Mouse (Mus musculus) midbrain, embryonic 14.5 days (tissue): ENCODE results near the gene Ankzf1. TPM values are rescaled to one million over a fixed set of nuclear protein-coding genes. Genes with fewer than 3 reads are reported as not detected.

Experiments
- ATAC-seq: fragments of 200-750 bp; cut with Nextera tagmentation; 2 replicates; pipeline ENCODE4 v1.8.0; 2017; ENCODE audit warnings: moderate number of reproducible peaks, moderate library complexity; ENCODE audit not compliant: low FRiP score, low TSS enrichment
- DNase-seq: peaks from one replicate; pipeline ENCODE4 v3.0.0-alpha.2; 2015
- H3K27ac ChIP-seq: fragments of 300-500 bp; sonication (generic); replicated peaks from 2 replicates; pipeline ENCODE4 v1.5.1; 2014; ENCODE audit warnings: mild to moderate bottlenecking, low read depth, low read length, moderate library complexity
- H3K27me3 ChIP-seq: fragments of 300-500 bp; sonication (generic); 2 replicates; pipeline ENCODE4 v1.6.1; 2014; ENCODE audit warnings: low read length, control low read depth, mixed read lengths; ENCODE audit not compliant: control insufficient read depth, insufficient read depth
- H3K36me3 ChIP-seq: fragments of 300-500 bp; sonication (generic); 2 replicates; pipeline ENCODE4 v1.6.1; 2014; ENCODE audit warnings: low read length, control low read depth; ENCODE audit not compliant: control insufficient read depth, insufficient read depth
- H3K4me1 ChIP-seq: fragments of 300-500 bp; sonication (generic); 2 replicates; pipeline ENCODE4 v1.6.1; 2014; ENCODE audit warnings: mild to moderate bottlenecking, antibody characterized with exemption, low read length, control low read depth; ENCODE audit not compliant: control insufficient read depth, insufficient read depth
- H3K4me2 ChIP-seq: fragments of 300-500 bp; sonication (generic); 2 replicates; pipeline ENCODE4 v1.6.1; 2014; ENCODE audit warnings: mild to moderate bottlenecking, low read length, moderate library complexity
- H3K4me3 ChIP-seq: fragments of 300-500 bp; sonication (generic); replicated peaks from 2 replicates; pipeline ENCODE4 v1.5.1; 2014; ENCODE audit warnings: low read depth, low read length
- H3K9ac ChIP-seq: fragments of 300-500 bp; sonication (generic); replicated peaks from 2 replicates; pipeline ENCODE4 v1.6.1; 2014; ENCODE audit warnings: mild to moderate bottlenecking, low read length, moderate library complexity
- H3K9me3 ChIP-seq: fragments of 300-500 bp; sonication (generic); 2 replicates; pipeline ENCODE4 v1.6.1; 2016; ENCODE audit warnings: low read length, control low read depth, mixed read lengths; ENCODE audit not compliant: control insufficient read depth
- WGBS: fragments of 180-500 bp; shearing (Covaris S2); extraction: QIAGEN DNeasy Blood & Tissue Kit; methylation state at CpG from one replicate; pipeline ENCODE4 v1.1.7; 2014; 5-methylcytosine and 5-hydroxymethylcytosine counted together
- polyA plus RNA-seq: library from polyadenylated mRNA; unstranded; fragments of >200 nt; fragmentation: Nextera tagmentation; extraction: Ambion mirVana; gene quantifications from 2 replicates; pipeline ENCODE4 v1.2.1, GENCODE M21; 2014

Ankzf1 gene
- polyA plus RNA-seq, 1 experiment from 2014 or later, result 18.1 TPM

DNA sequence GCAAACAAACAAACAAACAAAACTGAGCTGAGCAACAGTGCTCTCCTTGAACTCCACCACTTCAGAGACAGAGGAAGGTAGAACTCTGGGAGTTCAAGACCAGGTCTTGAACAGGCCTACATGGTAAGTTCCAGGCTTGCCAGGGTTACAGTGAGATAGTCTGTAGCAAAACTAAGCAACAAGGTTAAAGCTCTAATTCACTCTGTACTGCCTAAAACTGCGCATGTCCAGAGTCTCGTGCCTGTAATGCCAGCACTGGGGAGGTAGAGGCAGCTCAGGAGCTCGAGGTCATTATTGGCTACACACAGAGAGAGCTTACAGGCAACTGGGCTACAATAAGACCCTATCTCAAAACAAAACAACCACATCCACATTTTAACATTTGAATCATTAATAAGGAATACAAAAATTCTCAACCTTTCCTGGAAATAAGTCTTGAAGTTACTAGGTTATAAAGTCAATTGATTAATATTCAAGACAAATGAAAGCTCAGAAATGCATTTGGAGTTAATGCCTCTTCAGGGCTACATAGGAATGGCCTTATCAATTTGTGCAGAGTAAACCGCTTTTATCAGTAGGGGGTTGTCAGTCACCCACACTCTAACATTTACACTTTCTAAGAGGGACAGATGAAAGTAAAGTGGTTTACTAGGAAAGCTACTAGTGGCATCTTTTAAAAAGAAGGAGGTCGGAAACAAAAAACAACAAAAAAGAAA lies 32.3 kb upstream of the Ankzf1 start:
- DNase-seq, result no peak
- no peak for ATAC-seq
- no peak overlapping the region for H3K27ac ChIP-seq
- no peak overlapping the region for H3K9ac ChIP-seq
- H3K36me3 ChIP-seq, result no peaks in the 10 kb centered on the region
- no peak overlapping the region for H3K4me2 ChIP-seq
- H3K4me3 ChIP-seq, result no peak overlapping the region
- 70% methylated on average over 5 of the region's 5 CpGs for WGBS
- H3K9me3 ChIP-seq, result no peaks in the 10 kb centered on the region
- H3K27me3 ChIP-seq, result no peaks in the 10 kb centered on the region
- no peaks in the 10 kb centered on the region for H3K4me1 ChIP-seq

DNA sequence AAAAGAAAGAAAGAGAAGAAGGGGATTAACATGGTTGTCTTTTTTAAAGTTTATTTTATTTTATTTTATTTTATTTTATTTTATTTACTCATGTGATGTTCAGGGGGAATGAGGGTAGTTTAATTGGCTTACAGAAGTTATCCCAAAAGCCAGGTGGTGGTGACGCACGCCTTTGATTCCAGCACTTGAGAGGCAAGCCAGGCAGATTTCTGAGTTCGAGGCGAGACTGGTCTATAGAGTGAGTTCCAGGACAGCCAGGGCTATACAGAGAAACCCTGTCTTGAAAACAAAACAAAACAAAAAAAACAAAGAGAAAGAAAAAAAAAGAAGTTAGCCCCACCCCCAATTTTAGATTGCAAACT lies 31.7 kb upstream of the Ankzf1 start:
- WGBS, result 79% methylated on average over 4 of the region's 4 CpGs

DNA sequence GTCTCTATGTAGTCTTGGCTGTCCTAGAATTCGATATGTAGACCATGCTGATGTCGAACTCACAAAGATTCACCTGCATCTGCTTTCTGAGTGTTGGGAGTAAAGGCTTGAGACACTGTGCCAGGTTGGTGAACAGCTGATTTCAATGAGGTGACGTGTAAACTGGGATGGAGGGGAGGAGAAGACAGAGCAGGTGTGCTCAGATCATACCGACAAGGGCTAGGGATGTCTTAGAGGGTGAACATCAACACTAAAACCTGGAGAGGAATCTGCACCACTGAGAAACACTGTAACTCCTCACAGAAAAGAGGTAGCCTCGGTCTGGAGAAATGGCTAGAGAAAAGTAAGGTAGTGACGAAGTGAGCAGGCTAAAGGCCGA lies 23.9 kb upstream of the Ankzf1 start:
- peaks cover 7% of the 10 kb centered on the region for H3K4me1 ChIP-seq
- DNase-seq (no peak), ATAC-seq (peak; percentile 25; the same call in 1 of the 2 replicates)

More for the DNA sequence above, 31.7 kb upstream of the Ankzf1 start:
- Histone ChIP-seq H3K9ac (no peak overlapping the region), H3K4me1 (no peaks in the 10 kb centered on the region), H3K4me3 (no peak overlapping the region), H3K27me3 (no peaks in the 10 kb centered on the region), H3K4me2 (no peak overlapping the region), H3K36me3 (no peaks in the 10 kb centered on the region), H3K27ac (no peak overlapping the region), H3K9me3 (no peaks in the 10 kb centered on the region)
- ATAC-seq (no peak), DNase-seq (no peak)

DNA sequence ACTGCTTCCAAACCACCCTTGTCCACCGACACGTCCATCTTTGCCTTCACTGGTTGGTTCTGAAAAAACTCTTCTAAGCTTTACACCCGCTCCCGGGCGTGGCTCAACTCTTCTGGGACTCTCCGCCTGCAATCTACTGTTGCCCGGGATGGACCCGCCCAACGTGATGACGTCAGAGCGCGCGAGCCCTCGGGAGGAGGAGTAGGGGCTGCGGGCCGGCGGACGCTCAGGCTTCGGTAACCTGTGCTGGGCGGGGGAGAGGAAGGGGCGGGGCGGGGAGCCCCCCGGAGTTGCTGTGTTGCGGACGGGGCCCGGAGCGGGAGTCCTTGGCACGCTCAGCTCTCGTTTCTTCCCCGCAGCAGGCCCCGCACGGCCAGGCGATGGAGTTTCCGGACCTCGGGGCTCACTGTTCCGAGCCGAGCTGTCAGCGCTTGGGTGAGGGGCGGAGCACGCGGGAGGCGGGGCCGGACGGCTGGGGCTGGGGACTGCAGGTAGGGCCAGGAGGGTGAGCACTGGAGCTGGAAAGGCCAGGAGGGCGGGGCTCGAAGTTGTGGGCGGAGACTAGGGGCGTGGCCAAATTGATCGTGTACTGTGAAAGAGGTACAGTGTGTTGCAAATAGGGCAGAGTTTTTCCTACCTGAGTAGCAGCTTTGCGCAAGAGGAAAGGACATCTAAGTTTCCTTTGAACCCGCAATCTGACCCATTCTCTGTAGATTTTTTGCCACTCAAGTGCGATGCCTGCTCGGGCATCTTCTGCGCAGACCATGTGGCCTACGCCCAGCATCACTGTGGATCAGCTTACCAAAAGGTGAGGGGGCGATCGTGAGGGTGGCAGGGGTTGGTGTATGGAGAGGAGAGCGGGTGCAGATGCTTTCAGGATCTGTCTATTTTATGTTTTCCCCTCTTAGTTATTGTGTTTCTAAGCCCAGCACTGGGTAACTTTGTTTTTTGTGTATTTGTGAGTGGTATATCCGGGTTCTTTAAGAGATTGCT lies 23.2 kb upstream of the Ankzf1 start, which contains the start of gene Zfand2b:
Gene Zfand2b (plus strand): TSS at position 175 of the 993 bp plus-strand sequence.
- H3K27me3 ChIP-seq, result no peaks in the 10 kb centered on the region
- H3K27ac ChIP-seq, result peak within 1 kb of the TSS; percentile 85
- peaks cover 7% of the 10 kb centered on the region for H3K4me1 ChIP-seq
- no peaks in the 10 kb centered on the region for H3K9me3 ChIP-seq
- 1% methylated on average over 59 of the region's 59 CpGs for WGBS
- peaks cover 38% of the 10 kb centered on the region for H3K36me3 ChIP-seq
- peak within 1 kb of the TSS; percentile 72 for H3K4me2 ChIP-seq
- peak; percentile 97 for DNase-seq
- ATAC-seq, result peak; percentile 95
- peak within 1 kb of the TSS; percentile 59 for H3K9ac ChIP-seq
- H3K4me3 ChIP-seq, result peak within 1 kb of the TSS; percentile 77

More for the DNA sequence above, 23.9 kb upstream of the Ankzf1 start:
- peak overlapping the region; percentile 34; the same call in 1 of the 2 replicates for H3K9ac ChIP-seq
- no peaks in the 10 kb centered on the region for H3K9me3 ChIP-seq
- no peaks in the 10 kb centered on the region for H3K27me3 ChIP-seq
- H3K4me2 ChIP-seq, result peak overlapping the region; percentile 72
- peak overlapping the region; percentile 77 for H3K4me3 ChIP-seq
- peak overlapping the region; percentile 85 for H3K27ac ChIP-seq
- peaks cover 31% of the 10 kb centered on the region for H3K36me3 ChIP-seq
- WGBS, result 9% methylated on average over 7 of the region's 7 CpGs

DNA sequence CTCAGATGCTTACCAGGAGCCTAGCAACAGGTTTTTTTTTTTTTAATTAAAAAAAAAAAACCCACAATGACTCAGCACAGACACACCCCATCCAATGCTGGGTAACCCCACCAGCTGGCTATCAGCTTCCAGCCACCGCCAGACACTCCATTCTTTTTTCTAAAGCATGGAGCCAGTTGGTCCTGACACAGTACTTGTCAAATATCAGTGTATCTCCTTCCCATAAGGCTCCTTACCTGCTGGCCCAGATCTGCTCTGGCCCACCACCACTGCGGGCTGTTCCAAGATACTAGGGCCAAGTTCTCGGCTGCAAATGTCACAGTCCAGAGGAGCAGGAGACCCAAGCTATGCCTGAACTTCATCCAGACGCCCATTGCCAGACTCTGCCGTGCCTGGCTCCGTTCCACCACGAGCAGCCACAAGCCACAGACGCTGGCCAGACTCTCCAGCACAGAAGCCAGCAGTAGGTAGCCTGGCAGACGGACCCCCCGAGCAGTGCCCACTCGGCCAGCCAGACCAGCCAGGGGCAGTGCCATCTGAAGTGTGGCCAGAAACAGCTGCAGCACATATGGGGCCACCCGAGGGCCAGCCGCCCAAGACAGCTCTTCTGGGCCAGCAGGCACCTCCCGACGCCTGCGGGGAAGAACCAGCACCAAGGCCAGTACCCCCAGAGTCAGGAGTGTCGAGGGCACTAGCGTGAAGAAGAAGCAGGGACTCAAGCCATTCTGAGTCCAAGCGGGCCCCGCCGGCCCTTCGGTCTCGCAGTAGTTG lies 12.4 kb upstream of the Ankzf1 start:
- Histone ChIP-seq H3K36me3 (peaks cover 60% of the 10 kb centered on the region), H3K27ac (peak overlapping the region; percentile 57; the same call in 1 of the 2 replicates)
- WGBS, result 6% methylated on average over 23 of the region's 23 CpGs

DNA sequence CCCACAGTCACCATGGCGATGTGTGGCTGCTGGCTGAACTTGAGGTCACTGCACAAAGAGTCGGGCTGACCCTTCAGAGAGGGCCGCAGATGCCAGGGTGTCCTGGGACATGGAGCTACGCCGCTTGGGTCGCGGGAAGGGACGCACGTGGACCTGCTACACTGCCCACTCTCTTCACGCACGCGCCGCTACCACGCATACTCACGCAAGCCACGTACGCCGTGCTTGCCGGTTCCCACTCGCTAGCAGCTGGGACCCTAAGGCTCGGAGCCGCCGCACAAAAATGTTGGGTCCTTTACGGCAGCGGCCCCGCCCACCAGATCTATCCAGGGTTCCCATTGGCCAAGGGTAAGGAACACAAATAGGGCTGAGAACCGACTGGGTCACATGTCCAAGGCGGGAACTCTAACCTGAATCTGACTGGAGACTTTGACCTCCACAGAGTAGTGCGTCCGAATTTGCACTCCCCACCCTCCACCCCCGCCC lies 11.8 kb upstream of the Ankzf1 start, which contains the start of gene Abcb6:
Gene Abcb6 (minus strand): TSS at position 288 of the 486 bp plus-strand sequence.
- Histone ChIP-seq H3K9ac (peak within 1 kb of the TSS; percentile 61), H3K4me1 (peaks cover 16% of the 10 kb centered on the region), H3K4me3 (peak within 1 kb of the TSS; percentile 55), H3K9me3 (no peaks in the 10 kb centered on the region), H3K36me3 (peaks cover 62% of the 10 kb centered on the region), H3K27ac (peak within 1 kb of the TSS; percentile 57; the same call in 1 of the 2 replicates), H3K4me2 (peak within 1 kb of the TSS; percentile 100), H3K27me3 (no peaks in the 10 kb centered on the region)
- ATAC-seq (peak; percentile 94), DNase-seq (peak; percentile 96)
- under 1% methylated on average over 31 of the region's 31 CpGs for WGBS

More for the DNA sequence above, 12.4 kb upstream of the Ankzf1 start:
- no peaks in the 10 kb centered on the region for H3K27me3 ChIP-seq
- peak overlapping the region; percentile 61 for H3K9ac ChIP-seq
- no peaks in the 10 kb centered on the region for H3K9me3 ChIP-seq
- H3K4me2 ChIP-seq, result peak overlapping the region; percentile 100
- H3K4me1 ChIP-seq, result peaks cover 16% of the 10 kb centered on the region
- H3K4me3 ChIP-seq, result peak overlapping the region; percentile 55
- ATAC-seq, result peak; percentile 7
- DNase-seq, result peak; percentile 39

DNA sequence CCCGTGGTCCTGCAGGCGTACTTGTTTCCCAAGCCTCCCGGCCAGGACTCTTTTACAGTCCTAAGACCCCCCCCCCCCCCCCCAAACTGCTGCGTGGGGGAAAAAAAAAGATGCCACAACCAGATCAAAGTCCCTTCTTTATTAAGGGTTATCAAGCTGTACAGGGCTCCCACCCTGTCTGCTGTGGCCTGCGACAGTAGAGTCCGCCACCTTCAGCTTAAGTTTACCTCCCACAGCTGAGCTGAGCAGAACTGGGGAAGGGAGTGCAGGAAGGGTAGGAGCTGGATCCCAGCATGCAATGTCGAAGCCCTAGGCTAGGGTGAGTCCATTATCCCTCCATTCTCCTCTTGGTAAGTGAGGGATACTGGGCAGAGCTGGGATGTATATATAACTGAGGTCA lies 11.2 kb upstream of the Ankzf1 start:
- Histone ChIP-seq H3K36me3 (peaks cover 62% of the 10 kb centered on the region), H3K9ac (no peak overlapping the region)

More for the DNA sequence above, 11.2 kb upstream of the Ankzf1 start:
- no peaks in the 10 kb centered on the region for H3K27me3 ChIP-seq
- H3K27ac ChIP-seq, result 0 out of 2 replicates have a peak overlapping the region, but pooled peaks have one; percentile 57
- WGBS, result 31% methylated on average over 7 of the region's 7 CpGs
- DNase-seq (no peak), ATAC-seq (no peak)
- peaks cover 16% of the 10 kb centered on the region for H3K4me1 ChIP-seq
- peak overlapping the region; percentile 55 for H3K4me3 ChIP-seq
- H3K4me2 ChIP-seq, result peak overlapping the region; percentile 100
- H3K9me3 ChIP-seq, result no peaks in the 10 kb centered on the region
